Mouse (Mus musculus) limb, embryonic 13.5 days (tissue): ENCODE data around the gene Ip6k2. TPM values are rescaled to one million over a fixed set of nuclear protein-coding genes. Genes with fewer than 3 reads are reported as not detected.

Experiments used
- ATAC-seq: fragments of 200-750 bp; cut with Nextera tagmentation; 2 replicates; pipeline ENCODE4 v1.8.0; 2017; ENCODE audit warnings: low read depth, moderate number of reproducible peaks, moderate TSS enrichment; ENCODE audit not compliant: low FRiP score
- H3K27ac ChIP-seq: fragments of 300-500 bp; sonication (generic); 2 replicates; pipeline ENCODE4 v1.5.1; 2015; ENCODE audit warnings: inconsistent platforms, mild to moderate bottlenecking, moderate library complexity
- H3K27me3 ChIP-seq: fragments of 300-500 bp; sonication (generic); 2 replicates; pipeline ENCODE4 v1.6.1; 2015; ENCODE audit warnings: mild to moderate bottlenecking, inconsistent platforms
- H3K36me3 ChIP-seq: fragments of 300-500 bp; sonication (generic); 2 replicates; pipeline ENCODE4 v1.6.1; 2015; ENCODE audit warnings: inconsistent platforms, mild to moderate bottlenecking, moderate library complexity
- H3K4me1 ChIP-seq: fragments of 300-500 bp; sonication (generic); 2 replicates; pipeline ENCODE4 v1.6.1; 2015; ENCODE audit warnings: inconsistent platforms
- H3K4me2 ChIP-seq: fragments of 300-500 bp; sonication (generic); replicated peaks from 2 replicates; pipeline ENCODE4 v1.6.1; 2015; ENCODE audit warnings: inconsistent platforms, mild to moderate bottlenecking, moderate library complexity
- H3K4me3 ChIP-seq: fragments of 300-500 bp; sonication (generic); 2 replicates; pipeline ENCODE4 v1.5.1; 2015; ENCODE audit warnings: moderate library complexity, mild to moderate bottlenecking, inconsistent platforms
- H3K9ac ChIP-seq: fragments of 300-500 bp; sonication (generic); 2 replicates; pipeline ENCODE4 v1.6.1; 2015; ENCODE audit warnings: mild to moderate bottlenecking, inconsistent platforms
- H3K9me3 ChIP-seq: fragments of 300-500 bp; sonication (generic); 2 replicates; pipeline ENCODE4 v1.6.1; 2016; ENCODE audit warnings: inconsistent platforms
- WGBS: fragments of 180-500 bp; shearing (Covaris S2); methylation state at CpG from one replicate; pipeline ENCODE4 v1.1.7; 2015; 5-methylcytosine and 5-hydroxymethylcytosine counted together
- polyA plus RNA-seq: library from polyadenylated mRNA; unstranded; fragments of >200 nt; fragmentation: Nextera tagmentation; extraction: Ambion mirVana; gene quantifications from 2 replicates; pipeline ENCODE4 v1.2.1, GENCODE M21; 2015

Gene Ip6k2
- 149 and 152 TPM in 2 replicates for polyA plus RNA-seq

DNA sequence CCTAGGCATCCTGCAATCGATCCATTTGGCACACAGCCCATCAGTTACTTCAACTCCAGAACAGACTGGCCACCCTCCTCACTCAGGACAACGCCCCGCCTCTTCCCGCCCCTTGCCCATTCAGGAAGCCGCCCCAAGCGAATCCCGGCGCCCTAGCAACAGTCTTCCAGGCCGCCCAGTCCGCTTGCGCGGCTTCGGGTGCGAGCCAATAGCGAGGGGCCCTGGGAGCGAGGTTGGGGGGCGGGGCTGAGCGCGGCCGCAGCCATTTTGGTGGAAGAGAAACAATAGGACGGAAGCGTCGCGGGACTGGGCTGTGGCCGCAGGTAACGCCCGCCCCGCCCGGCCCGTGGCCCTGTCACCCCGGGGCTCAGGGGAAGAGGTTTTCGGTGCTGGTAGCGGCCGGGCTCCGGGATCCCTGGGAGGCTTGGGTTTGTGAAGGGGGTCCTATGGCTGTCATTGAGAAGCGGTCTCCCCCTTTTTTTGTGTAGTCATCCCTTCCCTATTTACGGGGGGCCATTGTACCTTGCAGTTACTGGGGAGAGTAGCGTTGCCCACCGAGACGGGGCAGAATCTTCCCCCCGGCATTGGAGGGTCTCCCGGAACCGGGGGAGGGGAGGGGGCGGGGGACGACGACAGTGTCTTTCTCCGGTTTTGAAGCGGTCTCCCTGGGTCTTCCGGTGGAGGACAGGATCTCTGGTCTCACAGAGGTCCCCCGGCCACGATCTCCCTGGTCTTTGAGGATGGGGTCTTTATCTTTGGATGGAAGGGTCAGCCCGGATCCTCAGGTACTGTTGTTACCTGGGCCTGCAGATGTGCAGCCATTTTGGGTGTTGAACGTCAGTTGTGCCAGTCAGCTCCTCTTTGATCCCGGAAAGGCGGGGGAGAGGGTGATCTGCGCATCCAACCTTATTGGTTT is at the start of gene Ip6k2:
Gene Ip6k2 (plus strand): TSS at position 249 of the 916 bp plus-strand sequence.
- Histone ChIP-seq H3K4me2 (peak within 1 kb of the TSS; percentile 76), H3K9ac (peak within 1 kb of the TSS; percentile 91), H3K27me3 (no peaks in the 10 kb centered on the region), H3K27ac (peak within 1 kb of the TSS; percentile 77), H3K4me3 (peak within 1 kb of the TSS; percentile 64), H3K9me3 (no peaks in the 10 kb centered on the region), H3K36me3 (peaks cover 18% of the 10 kb centered on the region), H3K4me1 (peaks cover 44% of the 10 kb centered on the region)
- ATAC-seq, result peak; percentile 99
- under 1% methylated on average over 56 of the region's 56 CpGs for WGBS

DNA sequence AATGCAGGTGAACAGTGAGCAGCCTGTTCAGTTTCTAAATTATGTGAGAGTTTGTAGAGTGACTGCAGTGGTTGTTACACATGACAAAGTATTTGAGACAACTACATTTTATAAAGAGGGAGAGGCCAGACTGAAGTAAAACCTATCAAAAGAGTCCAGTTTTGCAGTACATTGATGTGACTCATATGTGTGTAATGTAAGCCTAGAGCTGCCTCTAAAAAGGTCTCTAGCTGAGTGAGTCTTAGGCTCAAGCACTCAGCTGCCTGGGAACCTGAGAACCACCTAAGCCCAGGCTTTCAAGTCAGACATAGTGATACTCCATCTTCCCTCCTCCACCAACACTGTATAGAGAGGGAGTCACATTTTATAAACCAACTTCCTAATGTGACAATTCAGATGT is 49.0 kb upstream of the Ip6k2 start:
- no peak overlapping the region for H3K4me3 ChIP-seq
- H3K27ac ChIP-seq, result no peak overlapping the region
- no peak for ATAC-seq
- no peaks in the 10 kb centered on the region for H3K9me3 ChIP-seq
- H3K36me3 ChIP-seq, result peaks cover 40% of the 10 kb centered on the region
- no peak overlapping the region for H3K9ac ChIP-seq
- no peaks in the 10 kb centered on the region for H3K4me1 ChIP-seq
- H3K27me3 ChIP-seq, result no peaks in the 10 kb centered on the region
- no peak overlapping the region for H3K4me2 ChIP-seq

DNA sequence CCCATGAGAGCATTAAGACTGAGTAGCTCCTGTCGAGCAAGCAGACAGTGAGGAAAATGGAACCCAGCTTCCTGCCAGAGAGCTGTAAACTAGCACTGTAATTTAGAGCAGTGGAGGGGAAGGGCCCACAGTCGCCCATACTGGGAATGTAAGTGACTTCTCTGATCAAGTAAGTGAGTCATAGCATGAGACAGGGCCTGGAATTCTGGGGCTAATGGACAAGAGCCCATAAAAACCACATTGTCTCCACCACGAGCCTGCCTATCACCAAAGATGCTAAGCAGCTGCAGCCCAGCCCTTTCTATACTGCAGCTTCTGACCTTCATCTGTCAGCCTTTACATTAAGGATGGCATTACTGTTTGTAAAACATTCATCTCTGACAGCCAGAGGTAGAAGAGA is 44.4 kb upstream of the Ip6k2 start:
- no peaks in the 10 kb centered on the region for H3K27me3 ChIP-seq
- no peak overlapping the region for H3K4me2 ChIP-seq
- peaks cover 57% of the 10 kb centered on the region for H3K36me3 ChIP-seq
- no peaks in the 10 kb centered on the region for H3K4me1 ChIP-seq
- H3K9ac ChIP-seq, result no peak overlapping the region
- H3K27ac ChIP-seq, result no peak overlapping the region
- no peak for ATAC-seq
- 34% methylated on average over 3 of the region's 3 CpGs for WGBS
- H3K4me3 ChIP-seq, result no peak overlapping the region
- H3K9me3 ChIP-seq, result no peaks in the 10 kb centered on the region

DNA sequence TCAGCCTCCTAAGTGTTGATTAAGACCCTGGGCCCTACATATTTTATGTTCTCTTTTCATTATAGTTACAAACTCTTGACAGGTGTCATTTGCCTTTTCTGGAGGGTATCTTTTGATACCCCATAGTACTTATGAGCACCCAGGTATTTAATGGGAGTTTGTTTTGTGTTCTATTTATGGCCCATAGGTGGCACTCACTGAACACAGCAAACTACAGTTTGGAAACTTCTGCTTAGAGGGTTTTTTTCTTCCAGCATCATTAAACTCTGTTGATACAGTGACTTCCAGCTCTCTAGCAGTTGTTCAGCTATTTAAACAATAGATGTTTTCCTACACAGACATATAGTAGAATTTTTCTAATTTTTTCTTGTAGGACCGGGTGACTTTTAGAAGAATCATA is 43.5 kb upstream of the Ip6k2 start:
- ATAC-seq, result no peak
- Histone ChIP-seq H3K4me2 (no peak overlapping the region), H3K27me3 (no peaks in the 10 kb centered on the region), H3K4me3 (no peak overlapping the region), H3K4me1 (no peaks in the 10 kb centered on the region), H3K9me3 (no peaks in the 10 kb centered on the region), H3K9ac (no peak overlapping the region), H3K27ac (no peak overlapping the region), H3K36me3 (peaks cover 54% of the 10 kb centered on the region)
- 89% methylated on average over 1 of the region's 1 CpGs for WGBS

DNA sequence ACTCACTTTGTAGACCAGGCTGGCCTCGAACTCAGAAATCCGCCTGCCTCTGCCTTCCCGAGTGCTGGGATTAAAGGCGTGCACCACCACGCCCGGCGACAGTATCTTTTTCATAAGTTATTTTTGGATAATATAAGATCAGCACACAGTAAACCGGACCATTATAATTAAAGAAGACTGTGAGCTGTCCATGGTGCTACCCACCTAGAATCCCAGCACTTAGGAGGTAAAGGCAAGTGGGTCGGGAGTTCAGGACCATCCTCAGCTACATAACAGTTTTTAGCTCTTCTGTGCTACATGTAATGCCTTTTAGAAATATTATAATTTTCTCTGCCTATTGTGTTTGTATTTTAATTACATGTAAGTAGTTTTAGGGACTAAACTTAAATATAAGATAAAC is 41.5 kb upstream of the Ip6k2 start:
- WGBS, result 89% methylated on average over 9 of the region's 9 CpGs
- no peak overlapping the region for H3K4me2 ChIP-seq
- no peak for ATAC-seq
- H3K27ac ChIP-seq, result no peak overlapping the region
- no peaks in the 10 kb centered on the region for H3K27me3 ChIP-seq
- peaks cover 59% of the 10 kb centered on the region for H3K36me3 ChIP-seq
- H3K4me1 ChIP-seq, result no peaks in the 10 kb centered on the region
- no peaks in the 10 kb centered on the region for H3K9me3 ChIP-seq
- H3K9ac ChIP-seq, result no peak overlapping the region
- no peak overlapping the region for H3K4me3 ChIP-seq

DNA sequence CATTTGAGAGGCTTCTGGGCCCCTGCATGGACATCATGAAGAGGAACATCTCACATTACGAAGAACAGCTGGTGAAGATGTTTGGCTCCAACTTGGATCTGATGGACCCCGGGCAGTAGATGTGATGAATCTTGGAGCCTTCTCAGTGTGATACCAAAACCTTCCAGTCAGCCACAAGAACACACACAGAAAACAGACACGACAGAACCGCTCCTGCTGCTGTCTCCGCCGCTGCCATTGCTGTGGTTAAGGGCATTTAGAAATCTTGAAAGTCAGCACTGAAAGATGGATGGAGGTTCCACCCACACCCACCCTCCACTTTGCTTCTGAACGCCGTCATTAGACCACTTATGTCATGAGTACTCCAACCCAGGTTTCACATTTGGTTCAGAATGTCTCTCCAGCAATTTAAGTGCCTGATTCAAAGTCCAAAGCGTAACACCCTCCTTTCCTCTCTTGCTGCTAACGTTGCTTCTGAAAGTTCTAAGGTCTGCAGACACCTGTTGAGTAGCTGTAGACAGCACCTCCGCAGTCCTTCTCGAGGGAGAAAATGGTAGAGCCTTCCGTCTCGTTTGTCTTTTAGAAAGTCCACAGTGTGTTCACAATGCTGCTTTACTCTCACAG is 36.6 kb upstream of the Ip6k2 start:
- peaks cover 70% of the 10 kb centered on the region for H3K36me3 ChIP-seq
- no peak overlapping the region for H3K4me3 ChIP-seq
- no peaks in the 10 kb centered on the region for H3K9me3 ChIP-seq
- H3K9ac ChIP-seq, result no peak overlapping the region
- no peaks in the 10 kb centered on the region for H3K27me3 ChIP-seq
- H3K4me1 ChIP-seq, result no peaks in the 10 kb centered on the region
- 86% methylated on average over 14 of the region's 14 CpGs for WGBS
- H3K4me2 ChIP-seq, result no peak overlapping the region
- no peak overlapping the region for H3K27ac ChIP-seq
- ATAC-seq, result no peak

DNA sequence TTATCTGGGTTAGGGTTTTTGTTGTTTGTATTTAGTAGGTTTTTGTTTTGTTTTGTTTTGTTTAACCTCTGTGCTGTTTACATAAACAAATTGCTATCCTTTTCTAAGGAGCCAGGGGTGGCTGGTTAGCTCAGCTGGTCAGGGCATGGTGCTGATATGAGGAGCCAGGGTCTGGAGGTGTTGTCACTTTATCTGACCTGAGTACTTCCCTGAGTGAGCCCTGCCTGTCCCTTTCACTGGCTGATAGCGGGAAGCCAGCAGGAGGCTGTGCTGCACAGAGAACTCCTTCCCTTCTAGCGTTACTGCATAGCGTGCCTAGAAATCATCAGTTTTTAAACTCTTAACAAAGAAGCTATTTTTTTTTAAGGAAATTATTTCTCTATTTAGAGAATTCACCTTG is 35.9 kb upstream of the Ip6k2 start:
- no peak for ATAC-seq
- 79% methylated on average over 3 of the region's 3 CpGs for WGBS
- no peaks in the 10 kb centered on the region for H3K9me3 ChIP-seq
- H3K4me1 ChIP-seq, result no peaks in the 10 kb centered on the region
- no peaks in the 10 kb centered on the region for H3K27me3 ChIP-seq
- H3K4me3 ChIP-seq, result no peak overlapping the region
- no peak overlapping the region for H3K27ac ChIP-seq
- no peak overlapping the region for H3K9ac ChIP-seq
- H3K36me3 ChIP-seq, result peaks cover 63% of the 10 kb centered on the region
- H3K4me2 ChIP-seq, result no peak overlapping the region

DNA sequence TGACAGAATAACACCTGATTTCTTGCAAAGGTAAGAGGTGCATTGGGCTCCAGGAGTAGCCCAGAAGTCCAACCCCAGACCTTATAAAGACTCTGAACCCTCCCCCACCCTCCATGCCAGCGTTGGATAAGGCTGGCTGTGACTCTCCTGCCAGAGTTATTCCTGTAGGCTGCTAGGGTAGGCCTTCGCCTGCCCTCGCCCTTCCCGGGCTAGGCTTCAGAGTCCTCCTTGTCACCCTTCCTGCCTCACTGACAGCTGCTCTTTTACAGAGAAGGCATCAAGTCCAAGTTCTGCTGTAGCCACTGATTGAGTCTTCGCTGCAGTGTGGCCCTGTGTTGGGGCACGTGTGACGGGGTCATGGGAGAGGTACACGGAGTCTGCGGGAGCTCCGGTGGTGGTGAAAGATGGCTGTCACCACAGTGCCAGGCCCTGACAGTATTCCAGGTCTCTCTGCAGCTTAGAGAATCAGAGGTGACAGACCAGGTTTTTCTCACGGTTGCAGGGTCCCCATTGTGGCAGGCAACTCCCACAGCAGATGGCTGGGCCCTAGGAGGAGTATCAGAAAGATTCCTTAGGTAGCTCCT is 34.9 kb upstream of the Ip6k2 start:
- no peak overlapping the region for H3K4me3 ChIP-seq
- no peaks in the 10 kb centered on the region for H3K9me3 ChIP-seq
- H3K9ac ChIP-seq, result no peak overlapping the region
- no peak overlapping the region for H3K27ac ChIP-seq
- H3K4me1 ChIP-seq, result no peaks in the 10 kb centered on the region
- no peaks in the 10 kb centered on the region for H3K27me3 ChIP-seq
- H3K36me3 ChIP-seq, result peaks cover 53% of the 10 kb centered on the region
- no peak overlapping the region for H3K4me2 ChIP-seq
- ATAC-seq, result no peak
- WGBS, result 80% methylated on average over 11 of the region's 11 CpGs

DNA sequence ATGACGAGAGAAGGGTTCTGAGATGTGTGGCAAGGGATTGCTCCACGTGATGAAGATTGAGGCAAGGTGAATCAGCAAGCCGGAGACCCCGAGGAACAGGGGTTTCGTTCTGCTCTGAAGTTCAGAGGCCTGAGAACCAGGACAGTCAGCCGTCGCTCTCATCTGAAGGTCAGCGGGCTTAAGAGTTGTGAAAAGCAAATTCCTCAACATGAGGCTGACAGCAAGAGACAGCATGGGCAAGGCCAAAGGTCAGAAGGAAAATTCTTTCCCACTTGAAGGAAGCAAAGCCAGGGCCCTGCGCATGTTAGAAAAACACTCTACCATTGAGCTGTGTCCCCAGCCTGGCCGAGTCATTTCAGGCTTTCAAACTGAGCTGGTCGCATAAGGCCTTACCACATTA is 33.0 kb upstream of the Ip6k2 start:
- H3K9ac ChIP-seq, result no peak overlapping the region
- H3K4me3 ChIP-seq, result no peak overlapping the region
- no peaks in the 10 kb centered on the region for H3K4me1 ChIP-seq
- H3K36me3 ChIP-seq, result peaks cover 37% of the 10 kb centered on the region
- 90% methylated on average over 11 of the region's 11 CpGs for WGBS
- H3K4me2 ChIP-seq, result no peak overlapping the region
- H3K9me3 ChIP-seq, result no peaks in the 10 kb centered on the region
- H3K27me3 ChIP-seq, result no peaks in the 10 kb centered on the region
- H3K27ac ChIP-seq, result no peak overlapping the region
- no peak for ATAC-seq

DNA sequence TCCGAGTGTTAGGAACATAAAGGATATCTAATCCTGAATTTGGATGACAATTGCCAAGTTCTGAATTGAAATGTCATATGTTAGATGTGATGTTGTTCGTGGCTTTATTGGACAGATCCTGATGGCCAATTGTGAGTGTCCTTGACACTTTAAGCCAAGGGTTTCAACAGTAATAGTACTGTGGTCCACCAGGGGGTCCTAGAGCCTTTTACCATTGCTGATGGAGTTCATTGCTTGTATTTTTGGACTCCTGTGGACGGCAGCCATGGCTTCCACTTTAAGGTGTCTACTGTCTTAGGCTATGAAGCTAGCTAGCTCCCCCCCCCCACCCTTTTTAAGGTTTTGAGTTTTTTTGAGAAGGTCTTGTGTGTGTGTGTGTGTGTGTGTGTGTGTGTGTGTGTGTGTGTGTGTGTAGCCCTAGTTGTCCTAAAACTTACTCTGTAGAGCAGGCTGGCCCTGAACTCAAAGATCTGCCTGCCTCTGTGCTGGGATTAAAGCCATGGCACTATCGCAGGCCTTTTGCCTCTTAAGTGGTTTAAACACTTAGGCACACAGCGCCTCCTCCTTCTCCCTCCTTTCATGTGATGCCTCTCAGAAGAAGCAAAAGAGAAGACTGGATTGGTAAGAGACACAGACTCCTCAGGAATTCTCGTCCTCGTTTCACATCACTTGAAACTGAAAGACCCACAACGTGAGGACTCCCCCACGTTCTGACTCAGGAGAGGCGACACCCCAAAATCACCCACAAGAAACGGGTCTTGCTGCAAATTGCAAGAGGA is 31.3 kb upstream of the Ip6k2 start:
- no peak for ATAC-seq
- no peak overlapping the region for H3K9ac ChIP-seq
- no peak overlapping the region for H3K27ac ChIP-seq
- no peaks in the 10 kb centered on the region for H3K4me1 ChIP-seq
- no peak overlapping the region for H3K4me3 ChIP-seq
- H3K9me3 ChIP-seq, result no peaks in the 10 kb centered on the region
- H3K4me2 ChIP-seq, result no peak overlapping the region
- no peaks in the 10 kb centered on the region for H3K27me3 ChIP-seq
- peaks cover 22% of the 10 kb centered on the region for H3K36me3 ChIP-seq
- 88% methylated on average over 11 of the region's 11 CpGs for WGBS

DNA sequence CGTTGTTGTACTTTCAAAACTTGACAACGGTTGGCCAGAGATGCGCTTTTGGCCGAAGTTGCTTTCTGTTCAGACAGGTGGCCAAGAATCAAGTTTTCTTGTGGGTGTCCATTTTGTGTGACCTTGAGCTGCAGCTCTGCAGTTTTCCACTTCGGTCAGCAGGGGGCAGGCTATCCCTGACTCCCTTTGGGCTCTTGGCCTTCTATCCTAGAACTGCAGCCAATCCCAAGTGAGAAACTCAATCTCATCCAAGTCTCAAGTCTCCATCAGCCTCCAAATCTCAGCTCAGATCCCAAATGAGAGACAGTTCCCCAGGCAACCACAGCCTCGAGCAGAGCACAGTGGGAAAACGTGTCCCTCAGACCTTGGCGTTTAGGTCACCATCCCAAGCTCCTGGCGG is 30.3 kb upstream of the Ip6k2 start:
- Histone ChIP-seq H3K4me3 (no peak overlapping the region), H3K9ac (no peak overlapping the region), H3K4me1 (no peaks in the 10 kb centered on the region), H3K36me3 (peaks cover 12% of the 10 kb centered on the region), H3K27me3 (no peaks in the 10 kb centered on the region), H3K27ac (no peak overlapping the region), H3K9me3 (peaks cover under 1% of the 10 kb centered on the region; the same call in 1 of the 2 replicates), H3K4me2 (no peak overlapping the region)
- no peak for ATAC-seq
- 71% methylated on average over 9 of the region's 9 CpGs for WGBS

DNA sequence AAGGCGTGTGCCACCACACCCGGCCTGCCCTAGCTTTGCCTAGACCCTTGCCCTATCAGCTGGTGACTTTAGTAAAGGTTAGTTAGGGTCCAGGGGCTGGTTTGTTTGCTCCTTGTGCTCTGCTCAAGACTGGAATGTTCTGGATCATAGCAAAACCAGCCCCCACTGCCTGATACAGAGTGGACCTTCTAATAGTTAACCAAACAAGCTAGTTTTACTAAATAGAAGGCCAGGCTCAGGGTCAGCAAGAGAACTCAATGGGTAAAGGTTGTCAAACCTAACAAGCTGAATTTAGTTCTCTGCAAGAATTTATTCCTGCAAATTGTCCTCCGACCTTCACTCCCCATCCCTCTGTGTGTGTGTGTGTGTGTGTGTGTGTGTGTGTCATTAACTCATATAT is 29.6 kb upstream of the Ip6k2 start:
- H3K27ac ChIP-seq, result no peak overlapping the region
- H3K9me3 ChIP-seq, result peaks cover 5% of the 10 kb centered on the region; the same call in 1 of the 2 replicates
- no peak for ATAC-seq
- H3K36me3 ChIP-seq, result peaks cover 5% of the 10 kb centered on the region
- WGBS, result 87% methylated on average over 3 of the region's 3 CpGs
- no peaks in the 10 kb centered on the region for H3K4me1 ChIP-seq
- no peak overlapping the region for H3K4me2 ChIP-seq
- no peak overlapping the region for H3K4me3 ChIP-seq
- H3K27me3 ChIP-seq, result no peaks in the 10 kb centered on the region
- no peak overlapping the region for H3K9ac ChIP-seq
